Mouse (Mus musculus): ENCODE results near the gene Armc8. TPM values are rescaled to one million over a fixed set of nuclear protein-coding genes. Genes with fewer than 3 reads are reported as not detected.

Gene Armc8
- polyA plus RNA-seq, 1 experiment = 52.8 TPM

- Histone ChIP-seq H3K27ac (ENCODE audit: insufficient read depth, low read length) (no peak overlapping the region), H3K4me3 (replicated peaks; ENCODE audit: insufficient read depth, low read depth, low read length) (no peak overlapping the region), H3K4me1 (ENCODE audit: control insufficient read depth, insufficient read depth, low read length) (peaks cover 11% of the 10 kb centered on the region), H3K27me3 (ENCODE audit: control insufficient read depth, insufficient read depth, low read length) (no peaks in the 10 kb centered on the region)
- DNase-seq = peak; percentile 64 to 84
- WGBS = 10% methylated on average over 4 of the region's 4 CpGs
- TF ChIP-seq CTCF (IDR thresholded peaks at IDR 0.05; ENCODE audit: borderline replicate concordance, insufficient read depth, low read depth, low read length) (no peak), POLR2A (IDR thresholded peaks at IDR 0.05; ENCODE audit: borderline replicate concordance, insufficient read depth, low read length) (no peak)
Measured at GRCm38 (mm10) chr9:99480764-99481163, 87.9 kb downstream of the Armc8 start.

- TF ChIP-seq CTCF (IDR thresholded peaks at IDR 0.05; ENCODE audit: borderline replicate concordance, insufficient read depth, low read depth, low read length) (no peak), POLR2A (IDR thresholded peaks at IDR 0.05; ENCODE audit: borderline replicate concordance, insufficient read depth, low read length) (no peak)
- DNase-seq = peak; percentile 49 to 58
- peaks cover 11% of the 10 kb centered on the region for H3K4me1 ChIP-seq (ENCODE audit: control insufficient read depth, insufficient read depth, low read length)
- 55% methylated on average over 9 of the region's 9 CpGs for WGBS
- H3K27me3 ChIP-seq (ENCODE audit: control insufficient read depth, insufficient read depth, low read length) = no peaks in the 10 kb centered on the region
- no peak overlapping the region for H3K4me3 ChIP-seq (replicated peaks; ENCODE audit: insufficient read depth, low read depth, low read length)
- no peak overlapping the region for H3K27ac ChIP-seq (ENCODE audit: insufficient read depth, low read length)
Measured at GRCm38 (mm10) chr9:99479181-99479711, 89.5 kb downstream of the Armc8 start.

- Histone ChIP-seq H3K27ac (ENCODE audit: insufficient read depth, low read length) (no peak overlapping the region), H3K4me3 (replicated peaks; ENCODE audit: insufficient read depth, low read depth, low read length) (no peak overlapping the region), H3K4me1 (ENCODE audit: control insufficient read depth, insufficient read depth, low read length) (peaks cover 10% of the 10 kb centered on the region), H3K27me3 (ENCODE audit: control insufficient read depth, insufficient read depth, low read length) (no peaks in the 10 kb centered on the region)
- no peak for DNase-seq
- WGBS = 92% methylated on average over 7 of the region's 7 CpGs
- TF ChIP-seq CTCF (IDR thresholded peaks at IDR 0.05; ENCODE audit: borderline replicate concordance, insufficient read depth, low read depth, low read length) (no peak), POLR2A (IDR thresholded peaks at IDR 0.05; ENCODE audit: borderline replicate concordance, insufficient read depth, low read length) (no peak)
Measured at GRCm38 (mm10) chr9:99471334-99471733, 97.4 kb downstream of the Armc8 start.

GRCm38 (mm10) chr9:99470347-99471092 lies 98.2 kb downstream of the Armc8 start:
- Histone ChIP-seq H3K27me3 (ENCODE audit: control insufficient read depth, insufficient read depth, low read length) (no peaks in the 10 kb centered on the region), H3K4me3 (replicated peaks; ENCODE audit: insufficient read depth, low read depth, low read length) (no peak overlapping the region), H3K27ac (ENCODE audit: insufficient read depth, low read length) (no peak overlapping the region), H3K4me1 (ENCODE audit: control insufficient read depth, insufficient read depth, low read length) (peaks cover 10% of the 10 kb centered on the region)
- peak; percentile 29 to 39 for DNase-seq
- WGBS = 15% methylated on average over 16 of the region's 16 CpGs
- no peak for TF ChIP-seq POLR2A (IDR thresholded peaks at IDR 0.05; ENCODE audit: borderline replicate concordance, insufficient read depth, low read length)

- 66% methylated on average over 8 of the region's 8 CpGs for WGBS
- no peak for DNase-seq
- no peak for TF ChIP-seq CTCF (IDR thresholded peaks at IDR 0.05; ENCODE audit: borderline replicate concordance, insufficient read depth, low read depth, low read length)
- TF ChIP-seq POLR2A (IDR thresholded peaks at IDR 0.05; ENCODE audit: borderline replicate concordance, insufficient read depth, low read length) = no peak
- H3K4me1 ChIP-seq (ENCODE audit: control insufficient read depth, insufficient read depth, low read length) = peaks cover 10% of the 10 kb centered on the region
- H3K27ac ChIP-seq (ENCODE audit: insufficient read depth, low read length) = no peak overlapping the region
- no peaks in the 10 kb centered on the region for H3K27me3 ChIP-seq (ENCODE audit: control insufficient read depth, insufficient read depth, low read length)
- H3K4me3 ChIP-seq (replicated peaks; ENCODE audit: insufficient read depth, low read depth, low read length) = no peak overlapping the region
Measured at GRCm38 (mm10) chr9:99469681-99470273, 98.9 kb downstream of the Armc8 start.

- H3K4me3 ChIP-seq (replicated peaks; ENCODE audit: insufficient read depth, low read depth, low read length) = no peak overlapping the region
- 90% methylated on average over 9 of the region's 9 CpGs for WGBS
- H3K4me1 ChIP-seq (ENCODE audit: control insufficient read depth, insufficient read depth, low read length) = peaks cover 10% of the 10 kb centered on the region
- H3K27me3 ChIP-seq (ENCODE audit: control insufficient read depth, insufficient read depth, low read length) = no peaks in the 10 kb centered on the region
- H3K27ac ChIP-seq (ENCODE audit: insufficient read depth, low read length) = no peak overlapping the region
- TF ChIP-seq POLR2A (IDR thresholded peaks at IDR 0.05; ENCODE audit: borderline replicate concordance, insufficient read depth, low read length) (no peak), CTCF (IDR thresholded peaks at IDR 0.05; ENCODE audit: borderline replicate concordance, insufficient read depth, low read depth, low read length) (no peak)
- DNase-seq = no peak
Measured at GRCm38 (mm10) chr9:99468572-99468971, 100.1 kb downstream of the Armc8 start.

GRCm38 (mm10) chr9:99464876-99465275 lies 103.8 kb downstream of the Armc8 start:
- H3K27ac ChIP-seq (ENCODE audit: insufficient read depth, low read length) = no peak overlapping the region
- no peaks in the 10 kb centered on the region for H3K27me3 ChIP-seq (ENCODE audit: control insufficient read depth, insufficient read depth, low read length)
- TF ChIP-seq POLR2A (IDR thresholded peaks at IDR 0.05; ENCODE audit: borderline replicate concordance, insufficient read depth, low read length) (no peak), CTCF (IDR thresholded peaks at IDR 0.05; ENCODE audit: borderline replicate concordance, insufficient read depth, low read depth, low read length) (no peak)
- peaks cover 1% of the 10 kb centered on the region; the same call in 1 of the 2 replicates for H3K4me1 ChIP-seq (ENCODE audit: control insufficient read depth, insufficient read depth, low read length)
- no peak overlapping the region for H3K4me3 ChIP-seq (replicated peaks; ENCODE audit: insufficient read depth, low read depth, low read length)
- WGBS = 31% methylated on average over 6 of the region's 6 CpGs
- no peak for DNase-seq

- 63% methylated on average over 4 of the region's 4 CpGs for WGBS
- H3K27me3 ChIP-seq (ENCODE audit: control insufficient read depth, insufficient read depth, low read length) = no peaks in the 10 kb centered on the region; the same call in 1 of the 2 replicates
- no peak overlapping the region for H3K4me3 ChIP-seq (replicated peaks; ENCODE audit: insufficient read depth, low read depth, low read length)
- TF ChIP-seq POLR2A (IDR thresholded peaks at IDR 0.05; ENCODE audit: borderline replicate concordance, insufficient read depth, low read length) = no peak
- no peak for TF ChIP-seq CTCF (IDR thresholded peaks at IDR 0.05; ENCODE audit: borderline replicate concordance, insufficient read depth, low read depth, low read length)
- H3K27ac ChIP-seq (ENCODE audit: insufficient read depth, low read length) = no peak overlapping the region
- H3K4me1 ChIP-seq (ENCODE audit: control insufficient read depth, insufficient read depth, low read length) = no peaks in the 10 kb centered on the region
- no peak for DNase-seq
Measured at GRCm38 (mm10) chr9:99459730-99460129, 109.0 kb downstream of the Armc8 start.
